Mouse (Mus musculus) ES-Bruce4 (cell line): ENCODE measurements at regions not wholly inside any gene's neighbourhood (a gene's known extent, or its start where the extent isn't known, plus 50 kb on each side); places are given as distances from the start of the nearest gene placed in this dataset.

Experiments used
- H3K27ac ChIP-seq: 2 replicates; pipeline ENCODE4 v1.5.1; 2012; ENCODE audit warnings: low read length, inconsistent platforms; ENCODE audit not compliant: insufficient read depth
- H3K27me3 ChIP-seq: 2 replicates; pipeline ENCODE4 v1.6.1; 2012; ENCODE audit warnings: mild to moderate bottlenecking, low read length, inconsistent platforms; ENCODE audit not compliant: control insufficient read depth, poor library complexity, insufficient read depth, severe bottlenecking
- H3K36me3 ChIP-seq: 2 replicates; pipeline ENCODE4 v1.6.1; 2012; ENCODE audit warnings: inconsistent platforms, mild to moderate bottlenecking, low read length, moderate library complexity; ENCODE audit not compliant: control insufficient read depth, poor library complexity, insufficient read depth, severe bottlenecking
- H3K4me1 ChIP-seq: one replicate; pipeline ENCODE4 v1.8.1; 2011; ENCODE audit warnings: low read length; ENCODE audit not compliant: control insufficient read depth, insufficient read depth
- H3K4me3 ChIP-seq: 2 replicates; pipeline ENCODE4 v1.5.1; 2011; ENCODE audit warnings: low read depth, mild to moderate bottlenecking, low read length
- H3K9ac ChIP-seq: 2 replicates; pipeline ENCODE4 v1.6.1; 2012; ENCODE audit warnings: low read depth, mild to moderate bottlenecking, inconsistent platforms; ENCODE audit not compliant: poor library complexity, severe bottlenecking
- H3K9me3 ChIP-seq: replicated peaks from 2 replicates; pipeline ENCODE4 v1.6.1; 2012; ENCODE audit warnings: mild to moderate bottlenecking, low read length, inconsistent platforms; ENCODE audit not compliant: control insufficient read depth, poor library complexity, insufficient read depth, severe bottlenecking
- CTCF ChIP-seq: IDR thresholded peaks from one replicate; pipeline ENCODE4 v1.8.1; 2011; ENCODE audit warnings: low read depth, low read length
- EP300 ChIP-seq: IDR thresholded peaks from 2 replicates; pipeline ENCODE4 v1.6.1; 2011; ENCODE audit warnings: low read depth, low read length; ENCODE audit not compliant: insufficient read depth
- POLR2A ChIP-seq: IDR thresholded peaks from one replicate; pipeline ENCODE4 v1.8.1; 2011; ENCODE audit warnings: low read length; ENCODE audit not compliant: insufficient read depth

DNA sequence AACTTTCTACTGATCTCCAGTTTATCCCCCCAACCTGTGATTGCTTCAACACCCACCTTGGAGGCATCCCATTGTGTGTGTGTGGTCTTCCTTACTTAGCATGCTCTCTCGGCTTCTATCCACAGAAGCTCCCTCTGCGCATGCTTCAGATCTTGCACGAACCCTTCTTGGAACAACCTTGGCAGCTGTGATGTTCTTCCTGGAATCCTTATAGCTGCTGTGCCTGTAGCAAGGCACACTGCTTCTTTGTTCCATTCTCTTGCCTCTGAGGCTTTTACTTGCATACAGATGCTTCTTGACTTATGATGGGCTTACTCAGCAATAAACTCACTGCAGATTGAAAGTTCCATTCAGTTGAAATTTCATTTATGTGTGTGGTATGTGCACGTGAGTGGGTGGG lies 81.2 kb downstream of the Asb13 start:
- no peak overlapping the region for H3K4me3 ChIP-seq
- no peaks in the 10 kb centered on the region for H3K36me3 ChIP-seq
- H3K27me3 ChIP-seq, result no peaks in the 10 kb centered on the region
- no peak overlapping the region for H3K9ac ChIP-seq
- no peak overlapping the region for H3K27ac ChIP-seq
- no peaks in the 10 kb centered on the region for H3K9me3 ChIP-seq
- TF ChIP-seq POLR2A (no peak), EP300 (no peak), CTCF (no peak)
- peaks cover 6% of the 10 kb centered on the region for H3K4me1 ChIP-seq

GRCm38 (mm10) chr13:3712497-3713160 lies 78.8 kb downstream of the Asb13 start:
- Histone ChIP-seq H3K9ac (no peak overlapping the region), H3K27ac (no peak overlapping the region), H3K36me3 (no peaks in the 10 kb centered on the region), H3K9me3 (no peaks in the 10 kb centered on the region), H3K4me1 (peaks cover 6% of the 10 kb centered on the region), H3K27me3 (no peaks in the 10 kb centered on the region; the same call in 1 of the 2 replicates), H3K4me3 (no peak overlapping the region)
- TF ChIP-seq POLR2A, result no peak
- TF ChIP-seq EP300, result peak; percentile 63; the same call in 1 of the 2 replicates
- no peak for TF ChIP-seq CTCF

GRCm38 (mm10) chr13:3712088-3712487 lies 78.3 kb downstream of the Asb13 start:
- Histone ChIP-seq H3K4me1 (peaks cover 6% of the 10 kb centered on the region), H3K27ac (no peak overlapping the region)

DNA sequence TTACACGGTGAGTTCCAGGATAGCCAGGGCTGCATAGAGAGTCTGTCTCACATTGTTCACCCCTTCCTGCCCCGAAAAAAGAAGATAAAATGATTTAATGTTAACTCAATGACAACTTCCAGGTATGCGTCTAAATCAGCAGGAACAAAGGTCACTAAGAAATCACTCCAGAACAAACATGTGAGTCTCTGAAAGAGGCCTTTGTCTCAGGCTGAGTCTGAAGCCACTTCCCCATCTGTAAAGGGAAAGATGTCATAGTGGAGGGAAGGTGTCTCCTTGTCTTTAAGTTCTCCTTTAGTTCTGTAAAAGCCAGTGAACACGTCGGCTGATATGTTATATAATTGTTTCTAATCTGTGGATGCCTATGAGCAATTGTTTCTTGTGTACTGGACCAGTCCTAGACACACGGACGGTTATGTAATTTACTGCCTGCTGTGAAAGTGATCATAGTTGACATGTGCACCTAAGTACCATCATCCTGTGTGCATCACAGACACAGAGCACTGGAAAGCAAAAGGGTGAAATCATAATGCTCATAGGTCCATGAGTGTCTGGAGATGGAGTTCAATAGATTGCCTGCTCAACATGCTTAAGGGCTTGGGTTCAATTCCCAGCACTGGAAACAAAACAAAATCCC lies 76.3 kb downstream of the Asb13 start:
- H3K27ac ChIP-seq, result no peak overlapping the region
- H3K36me3 ChIP-seq, result no peaks in the 10 kb centered on the region
- no peak for TF ChIP-seq CTCF
- no peak for TF ChIP-seq EP300
- no peak for TF ChIP-seq POLR2A
- peaks cover 6% of the 10 kb centered on the region for H3K4me1 ChIP-seq
- no peaks in the 10 kb centered on the region; the same call in 1 of the 2 replicates for H3K27me3 ChIP-seq
- no peak overlapping the region for H3K4me3 ChIP-seq
- H3K9me3 ChIP-seq, result no peaks in the 10 kb centered on the region
- no peak overlapping the region for H3K9ac ChIP-seq

More at GRCm38 (mm10) chr13:3712088-3712487, 78.3 kb downstream of the Asb13 start:
- Histone ChIP-seq H3K27me3 (no peaks in the 10 kb centered on the region; the same call in 1 of the 2 replicates), H3K4me3 (no peak overlapping the region), H3K36me3 (no peaks in the 10 kb centered on the region), H3K9ac (no peak overlapping the region), H3K9me3 (no peaks in the 10 kb centered on the region)
- TF ChIP-seq EP300, result no peak
- TF ChIP-seq POLR2A, result no peak
- no peak for TF ChIP-seq CTCF

- H3K27ac ChIP-seq, result no peak overlapping the region
- no peaks in the 10 kb centered on the region for H3K36me3 ChIP-seq
- peaks cover 6% of the 10 kb centered on the region for H3K4me1 ChIP-seq
- no peak overlapping the region for H3K4me3 ChIP-seq
- no peak overlapping the region for H3K9ac ChIP-seq
- H3K9me3 ChIP-seq, result no peaks in the 10 kb centered on the region
- TF ChIP-seq POLR2A (no peak), CTCF (no peak), EP300 (no peak)
- H3K27me3 ChIP-seq, result no peaks in the 10 kb centered on the region; the same call in 1 of the 2 replicates
Observed at GRCm38 (mm10) chr13:3708896-3709631, 75.2 kb downstream of the Asb13 start.
